Mouse (Mus musculus) forebrain, embryonic 13.5 days (tissue): Measurements from ENCODE around the gene Pik3c2a. TPM values are rescaled to one million over a fixed set of nuclear protein-coding genes. Genes with fewer than 3 reads are reported as not detected.
A peak's percentile ranks its signal among the peaks of the same experiment; 100 is the strongest.

ENCODE experiments used
- ATAC-seq: fragments of 200-750 bp; cut with Nextera tagmentation; 2 replicates; pipeline ENCODE4 v1.8.0; 2017
- H3K27ac ChIP-seq: fragments of 300-500 bp; sonication (generic); 2 replicates; pipeline ENCODE4 v1.5.1; 2015; ENCODE audit warnings: inconsistent platforms, mild to moderate bottlenecking, moderate library complexity
- H3K27me3 ChIP-seq: fragments of 300-500 bp; sonication (generic); 2 replicates; pipeline ENCODE4 v1.6.1; 2015; ENCODE audit warnings: mild to moderate bottlenecking, inconsistent platforms
- H3K36me3 ChIP-seq: fragments of 300-500 bp; sonication (generic); 2 replicates; pipeline ENCODE4 v1.6.1; 2015; ENCODE audit warnings: mild to moderate bottlenecking, inconsistent platforms; ENCODE audit not compliant: poor library complexity, severe bottlenecking
- H3K4me1 ChIP-seq: fragments of 300-500 bp; sonication (generic); 2 replicates; pipeline ENCODE4 v1.6.1; 2015; ENCODE audit warnings: inconsistent platforms
- H3K4me2 ChIP-seq: fragments of 300-500 bp; sonication (generic); 2 replicates; pipeline ENCODE4 v1.6.1; 2015; ENCODE audit warnings: inconsistent platforms, mild to moderate bottlenecking, moderate library complexity
- H3K4me3 ChIP-seq: fragments of 300-500 bp; sonication (generic); 2 replicates; pipeline ENCODE4 v1.5.1; 2015; ENCODE audit warnings: mild to moderate bottlenecking, inconsistent platforms
- H3K9ac ChIP-seq: fragments of 300-500 bp; sonication (generic); 2 replicates; pipeline ENCODE4 v1.6.1; 2015; ENCODE audit warnings: mild to moderate bottlenecking, inconsistent platforms
- H3K9me3 ChIP-seq: fragments of 300-500 bp; sonication (generic); replicated peaks from 2 replicates; pipeline ENCODE4 v1.6.1; 2016; ENCODE audit warnings: inconsistent platforms
- WGBS: fragments of 180-500 bp; shearing (Covaris S2); methylation state at CpG from one replicate; pipeline ENCODE4 v1.1.7; 2015; 5-methylcytosine and 5-hydroxymethylcytosine counted together
- polyA plus RNA-seq: library from polyadenylated mRNA; unstranded; fragments of >200 nt; fragmentation: Nextera tagmentation; extraction: Ambion mirVana; gene quantifications from 2 replicates; pipeline ENCODE4 v1.2.1, GENCODE M21; 2015

Gene Pik3c2a
- polyA plus RNA-seq, 1 experiment from 2014 or later, result 19.8 TPM

DNA sequence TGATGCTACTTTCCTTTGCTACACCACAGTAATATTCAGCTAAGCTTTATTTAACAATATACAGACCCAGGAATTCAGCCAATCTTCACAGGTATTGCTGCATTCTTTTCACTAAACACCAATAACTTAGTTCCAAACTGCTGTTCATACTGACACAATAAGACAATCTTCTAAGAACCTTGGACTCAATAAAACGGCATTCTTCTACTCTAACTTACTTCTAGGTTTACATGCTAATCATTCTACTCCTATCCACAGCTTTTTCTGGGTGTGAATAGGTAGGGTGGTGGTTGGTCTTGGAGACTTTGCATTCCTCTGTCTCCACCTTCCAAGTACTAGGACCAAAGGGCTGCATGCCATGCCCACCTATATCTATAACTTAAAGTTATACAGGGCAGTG, 69.0 kb downstream of the Pik3c2a start:
- Histone ChIP-seq H3K4me3 (no peak overlapping the region), H3K9ac (no peak overlapping the region), H3K4me1 (no peaks in the 10 kb centered on the region), H3K36me3 (peaks cover 35% of the 10 kb centered on the region), H3K27me3 (no peaks in the 10 kb centered on the region), H3K27ac (no peak overlapping the region), H3K4me2 (no peak overlapping the region), H3K9me3 (no peaks in the 10 kb centered on the region)
- WGBS, result 92% methylated on average over 1 of the region's 1 CpGs
- ATAC-seq, result no peak

GRCm38 (mm10) chr7:116336226-116336625, 107.0 kb downstream of the Pik3c2a start:
- no peak overlapping the region for H3K27ac ChIP-seq
- H3K9me3 ChIP-seq, result no peaks in the 10 kb centered on the region
- H3K4me2 ChIP-seq, result no peak overlapping the region
- H3K27me3 ChIP-seq, result no peaks in the 10 kb centered on the region
- peaks cover 35% of the 10 kb centered on the region for H3K36me3 ChIP-seq
- peaks cover 17% of the 10 kb centered on the region for H3K4me1 ChIP-seq
- 89% methylated on average over 1 of the region's 1 CpGs for WGBS
- ATAC-seq, result no peak
- no peak overlapping the region for H3K9ac ChIP-seq
- no peak overlapping the region for H3K4me3 ChIP-seq

GRCm38 (mm10) chr7:116335133-116335532, 108.1 kb downstream of the Pik3c2a start:
- Histone ChIP-seq H3K27ac (no peak overlapping the region), H3K36me3 (peaks cover 39% of the 10 kb centered on the region), H3K4me3 (0 out of 2 replicates have a peak overlapping the region, but pooled peaks have one; percentile 90), H3K9me3 (no peaks in the 10 kb centered on the region), H3K4me1 (peaks cover 17% of the 10 kb centered on the region), H3K4me2 (peak overlapping the region; percentile 75), H3K27me3 (no peaks in the 10 kb centered on the region), H3K9ac (no peak overlapping the region)
- WGBS, result 79% methylated on average over 6 of the region's 6 CpGs
- no peak for ATAC-seq

- Histone ChIP-seq H3K27ac (no peak overlapping the region), H3K36me3 (peaks cover 39% of the 10 kb centered on the region), H3K4me2 (peak overlapping the region; percentile 75), H3K4me3 (peak overlapping the region; percentile 90), H3K9ac (peak overlapping the region; percentile 97), H3K9me3 (no peaks in the 10 kb centered on the region), H3K4me1 (peaks cover 17% of the 10 kb centered on the region), H3K27me3 (no peaks in the 10 kb centered on the region)
- WGBS, result 28% methylated on average over 8 of the region's 8 CpGs
- ATAC-seq, result no peak
Observed at GRCm38 (mm10) chr7:116334669-116335038, 108.6 kb downstream of the Pik3c2a start.

- under 1% methylated on average over 78 of the region's 78 CpGs for WGBS
- H3K9me3 ChIP-seq, result no peaks in the 10 kb centered on the region
- H3K4me1 ChIP-seq, result peaks cover 17% of the 10 kb centered on the region
- H3K4me3 ChIP-seq, result peak within 1 kb of the TSS; percentile 90
- peak within 1 kb of the TSS; percentile 75 for H3K4me2 ChIP-seq
- ATAC-seq, result peak; percentile 100
- peak within 1 kb of the TSS; percentile 81 for H3K27ac ChIP-seq
- peaks cover 39% of the 10 kb centered on the region for H3K36me3 ChIP-seq
- H3K9ac ChIP-seq, result peak within 1 kb of the TSS; percentile 97
- H3K27me3 ChIP-seq, result no peaks in the 10 kb centered on the region
Observed at GRCm38 (mm10) chr7:116333713-116334668, 109.3 kb downstream of the Pik3c2a start, which contains the start of gene Rps13. Gene Rps13 (minus strand): TSS chr7:116334195.

DNA sequence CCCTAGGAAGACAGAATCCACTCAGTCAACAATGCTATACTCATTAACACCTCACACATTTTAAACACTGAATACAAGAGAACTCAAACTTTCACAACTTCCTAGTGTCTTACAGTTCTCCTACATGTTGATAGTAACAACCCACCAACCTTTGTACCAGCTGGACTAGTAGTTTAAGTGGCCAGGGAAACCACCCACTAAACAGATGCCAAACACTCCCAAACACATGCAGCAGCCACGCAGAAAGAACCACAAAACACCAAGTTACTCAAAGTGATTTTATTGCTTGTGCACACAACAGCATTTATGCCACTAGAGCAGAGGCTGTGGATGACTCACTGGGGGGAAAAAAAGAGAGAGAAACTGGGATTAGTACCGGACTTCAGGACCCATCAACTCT, 112.0 kb downstream of the Pik3c2a start:
- no peaks in the 10 kb centered on the region for H3K9me3 ChIP-seq
- no peaks in the 10 kb centered on the region for H3K27me3 ChIP-seq
- 93% methylated on average over 2 of the region's 2 CpGs for WGBS
- H3K4me1 ChIP-seq, result peaks cover 17% of the 10 kb centered on the region
- H3K4me2 ChIP-seq, result no peak overlapping the region
- no peak for ATAC-seq
- no peak overlapping the region for H3K27ac ChIP-seq
- H3K9ac ChIP-seq, result no peak overlapping the region
- H3K36me3 ChIP-seq, result peaks cover 58% of the 10 kb centered on the region
- H3K4me3 ChIP-seq, result no peak overlapping the region

- Histone ChIP-seq H3K27me3 (no peaks in the 10 kb centered on the region), H3K36me3 (peaks cover 58% of the 10 kb centered on the region), H3K4me1 (peaks cover 15% of the 10 kb centered on the region), H3K4me2 (no peak overlapping the region), H3K27ac (no peak overlapping the region), H3K9me3 (no peaks in the 10 kb centered on the region), H3K4me3 (no peak overlapping the region), H3K9ac (no peak overlapping the region)
- ATAC-seq, result no peak
- 95% methylated on average over 4 of the region's 4 CpGs for WGBS
Observed at GRCm38 (mm10) chr7:116329858-116330257, 113.4 kb downstream of the Pik3c2a start.

GRCm38 (mm10) chr7:116328777-116329176, 114.5 kb downstream of the Pik3c2a start:
- WGBS, result 75% methylated on average over 7 of the region's 7 CpGs
- Histone ChIP-seq H3K27ac (no peak overlapping the region), H3K4me2 (no peak overlapping the region), H3K9me3 (no peaks in the 10 kb centered on the region), H3K36me3 (peaks cover 58% of the 10 kb centered on the region), H3K4me3 (no peak overlapping the region), H3K9ac (no peak overlapping the region), H3K4me1 (peaks cover 9% of the 10 kb centered on the region), H3K27me3 (no peaks in the 10 kb centered on the region)
- no peak for ATAC-seq

- H3K27me3 ChIP-seq, result no peaks in the 10 kb centered on the region
- H3K4me2 ChIP-seq, result no peak overlapping the region
- no peak overlapping the region for H3K27ac ChIP-seq
- H3K36me3 ChIP-seq, result peaks cover 56% of the 10 kb centered on the region
- WGBS, result 93% methylated on average over 5 of the region's 5 CpGs
- H3K4me3 ChIP-seq, result no peak overlapping the region
- H3K9ac ChIP-seq, result no peak overlapping the region
- no peak for ATAC-seq
- peaks cover 6% of the 10 kb centered on the region for H3K4me1 ChIP-seq
- no peaks in the 10 kb centered on the region for H3K9me3 ChIP-seq
Observed at GRCm38 (mm10) chr7:116327901-116328300, 115.3 kb downstream of the Pik3c2a start.

GRCm38 (mm10) chr7:116323331-116323964, 119.8 kb downstream of the Pik3c2a start:
- Histone ChIP-seq H3K27ac (no peak overlapping the region), H3K27me3 (no peaks in the 10 kb centered on the region), H3K4me3 (no peak overlapping the region), H3K36me3 (peaks cover 13% of the 10 kb centered on the region), H3K4me2 (no peak overlapping the region), H3K9me3 (no peaks in the 10 kb centered on the region), H3K4me1 (no peaks in the 10 kb centered on the region), H3K9ac (no peak overlapping the region)
- 31% methylated on average over 10 of the region's 10 CpGs for WGBS
- ATAC-seq, result peak; percentile 66; the same call in 1 of the 2 replicates

DNA sequence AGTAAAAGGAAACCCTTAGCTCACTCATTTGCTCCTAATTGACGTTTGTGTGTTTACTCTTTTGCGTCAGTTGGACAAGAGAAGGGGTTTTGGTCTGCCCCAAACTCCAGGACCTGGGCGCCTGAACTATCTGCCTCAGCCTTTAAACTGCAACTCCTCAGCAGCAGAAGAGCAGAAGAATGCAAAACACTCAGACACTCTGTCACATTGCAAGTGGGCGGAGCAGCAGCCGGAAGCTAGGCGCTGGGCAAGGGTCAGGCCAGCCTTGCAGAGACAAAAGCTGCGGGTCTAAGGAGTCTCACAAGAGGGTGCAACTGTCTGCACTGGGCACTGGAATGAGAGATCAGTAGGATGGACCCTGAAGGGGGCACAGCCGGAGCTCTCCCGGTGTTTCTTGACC, 133.8 kb downstream of the Pik3c2a start:
- H3K4me2 ChIP-seq, result peak overlapping the region; percentile 22; the same call in 1 of the 2 replicates
- no peaks in the 10 kb centered on the region for H3K9me3 ChIP-seq
- 36% methylated on average over 9 of the region's 9 CpGs for WGBS
- no peak overlapping the region for H3K27ac ChIP-seq
- H3K36me3 ChIP-seq, result no peaks in the 10 kb centered on the region
- peaks cover 27% of the 10 kb centered on the region for H3K4me1 ChIP-seq
- ATAC-seq, result no peak
- no peak overlapping the region for H3K4me3 ChIP-seq
- H3K27me3 ChIP-seq, result no peaks in the 10 kb centered on the region
- H3K9ac ChIP-seq, result no peak overlapping the region

GRCm38 (mm10) chr7:116308632-116308991, 134.6 kb downstream of the Pik3c2a start:
- Histone ChIP-seq H3K4me3 (peak overlapping the region; percentile 84), H3K9me3 (no peaks in the 10 kb centered on the region), H3K4me1 (peaks cover 27% of the 10 kb centered on the region), H3K36me3 (no peaks in the 10 kb centered on the region), H3K4me2 (peak overlapping the region; percentile 96), H3K27me3 (no peaks in the 10 kb centered on the region), H3K27ac (no peak overlapping the region), H3K9ac (peak overlapping the region; percentile 77)
- ATAC-seq, result peak; percentile 17; the same call in 1 of the 2 replicates
- WGBS, result under 1% methylated on average over 16 of the region's 16 CpGs
